Mouse (Mus musculus) activated CD4-positive, CD25-positive, alpha-beta regulatory T cell, adult 4 months (primary cell): ENCODE results near the gene Rabl6. TPM values are rescaled to one million over a fixed set of nuclear protein-coding genes. Genes with fewer than 3 reads are reported as not detected.
A peak's percentile ranks its signal among the peaks of the same experiment; 100 is the strongest.

Experiments used
- ATAC-seq: one replicate; pipeline ENCODE4 v1.8.0; 2017
- polyA plus RNA-seq, 2 experiments: library from polyadenylated mRNA; unstranded; fragments of 100-300 nt; shearing (Covaris generic); gene quantifications; one replicate each; pipeline ENCODE4 v1.2.1; 2017

The Rabl6 gene
- polyA plus RNA-seq, result 10 to 100 TPM; 16.1 to 19.8 TPM

DNA sequence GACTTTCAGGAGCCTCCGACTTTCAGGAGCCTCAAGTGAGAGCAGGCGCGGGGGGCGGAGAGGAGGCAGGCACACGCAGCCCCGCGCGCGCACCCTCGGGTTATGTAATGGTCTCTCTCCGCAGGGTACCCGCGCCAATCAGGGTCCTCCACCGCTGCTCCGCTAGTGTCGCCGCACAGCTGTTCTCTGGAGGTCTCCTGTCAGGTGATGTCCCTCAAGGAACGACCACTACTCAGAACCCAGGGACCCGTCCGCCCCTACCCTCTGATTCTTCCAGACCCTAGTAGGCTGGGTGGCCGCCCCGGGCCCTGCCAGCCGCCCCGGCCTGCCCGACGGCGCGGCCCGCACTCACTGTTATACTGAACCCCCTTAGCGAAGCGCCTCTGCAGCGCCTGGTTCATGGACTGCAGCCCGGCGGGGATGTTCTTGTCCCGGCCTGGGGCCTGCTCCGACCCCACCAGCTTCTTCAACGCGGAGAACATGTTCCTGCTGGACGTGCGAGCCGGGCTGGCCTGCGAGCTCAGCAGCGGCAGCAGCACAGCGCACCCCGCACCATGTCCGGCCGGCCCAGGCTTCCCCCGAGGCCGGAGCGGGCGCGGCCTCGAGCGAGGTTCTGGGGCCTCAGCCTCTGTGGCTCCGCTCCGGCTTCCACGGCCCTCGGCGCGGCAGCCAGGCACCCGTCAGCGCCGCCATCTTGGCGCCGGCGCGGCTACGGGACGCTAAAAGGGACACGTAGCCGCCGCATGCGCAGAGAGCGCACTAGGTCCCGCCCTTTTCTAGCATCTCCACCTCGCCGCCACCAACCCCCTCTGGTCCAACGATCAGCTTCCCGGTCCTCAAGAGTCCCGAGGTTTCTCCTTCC is at the start of gene Rabl6:
TSS of gene Rabl6 (minus strand) at position 761 of the 862 bp plus-strand sequence.
- peak; percentile 77 for ATAC-seq

- no peak for ATAC-seq
Observed at GRCm38 (mm10) chr2:25657652-25658051, 49.3 kb upstream of the Rabl6 start, which contains the start of gene Lcn5. Gene Lcn5, plus strand, starts transcription at chr2:25657952.

- no peak for ATAC-seq
Observed at GRCm38 (mm10) chr2:25657246-25657645, 48.9 kb upstream of the Rabl6 start.

- ATAC-seq, result no peak
Observed at GRCm38 (mm10) chr2:25656691-25657090, 48.4 kb upstream of the Rabl6 start.

GRCm38 (mm10) chr2:25654502-25654901 is 46.2 kb upstream of the Rabl6 start:
- ATAC-seq, result no peak

- ATAC-seq, result no peak
Observed at GRCm38 (mm10) chr2:25652902-25653301, 44.6 kb upstream of the Rabl6 start, which contains the start of gene Lcn8. Gene Lcn8, plus strand, starts transcription at chr2:25653120.

- ATAC-seq, result no peak
Observed at GRCm38 (mm10) chr2:25639890-25640289, 31.6 kb upstream of the Rabl6 start.

GRCm38 (mm10) chr2:25634046-25634445 is 25.7 kb upstream of the Rabl6 start:
- no peak for ATAC-seq

GRCm38 (mm10) chr2:25633616-25634015 is 25.3 kb upstream of the Rabl6 start:
- ATAC-seq, result no peak

GRCm38 (mm10) chr2:25628738-25629137 is 20.4 kb upstream of the Rabl6 start:
- ATAC-seq, result no peak

DNA sequence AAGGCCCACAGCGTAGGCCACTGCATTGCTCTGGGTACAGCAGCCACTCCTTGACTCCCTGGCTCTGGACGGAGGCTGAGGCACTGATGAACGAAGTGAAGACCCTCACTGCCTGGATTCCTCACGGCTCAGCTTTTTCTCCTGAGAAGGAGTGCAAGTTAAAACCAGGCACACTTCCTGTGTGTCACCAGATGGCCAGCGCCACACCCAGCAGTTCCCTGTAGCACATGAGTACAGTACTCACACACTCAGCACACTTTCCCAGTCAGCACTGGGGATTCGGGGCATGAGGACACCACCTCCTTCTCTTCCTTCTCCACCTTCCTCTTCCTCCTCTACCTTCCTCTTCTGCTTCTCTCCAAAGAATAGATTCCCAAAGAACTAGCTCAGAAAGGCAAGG is 19.5 kb upstream of the Rabl6 start, which contains the start of gene Fcna:
TSS of gene Fcna (minus strand) at position 220 of the 400 bp plus-strand sequence.
- no peak for ATAC-seq

- no peak for ATAC-seq
Observed at GRCm38 (mm10) chr2:25625986-25626385, 17.7 kb upstream of the Rabl6 start.

GRCm38 (mm10) chr2:25621229-25622200 is 13.2 kb upstream of the Rabl6 start, which contains the start of gene Tmem141:
Gene Tmem141, minus strand, starts transcription at chr2:25622005.
- ATAC-seq, result no peak

DNA sequence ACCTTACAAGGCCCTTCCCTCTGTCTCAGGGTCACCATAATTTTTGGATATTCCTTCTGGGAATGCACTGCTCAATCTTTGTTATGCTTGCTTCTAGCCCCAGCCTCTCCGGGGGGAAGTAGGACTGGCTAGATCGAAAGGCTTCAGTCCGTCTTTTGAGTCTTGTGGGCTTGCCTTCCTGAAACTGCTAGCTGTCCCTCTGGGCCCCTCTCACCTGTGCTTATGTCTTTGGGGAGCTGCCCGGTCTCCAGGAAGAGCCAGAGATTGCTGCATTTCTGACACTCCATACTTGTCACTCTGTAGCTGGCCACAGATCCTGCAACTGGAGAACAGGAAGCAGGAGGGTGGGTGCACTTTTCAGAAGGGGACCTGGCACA is 12.5 kb upstream of the Rabl6 start:
- ATAC-seq, result no peak

DNA sequence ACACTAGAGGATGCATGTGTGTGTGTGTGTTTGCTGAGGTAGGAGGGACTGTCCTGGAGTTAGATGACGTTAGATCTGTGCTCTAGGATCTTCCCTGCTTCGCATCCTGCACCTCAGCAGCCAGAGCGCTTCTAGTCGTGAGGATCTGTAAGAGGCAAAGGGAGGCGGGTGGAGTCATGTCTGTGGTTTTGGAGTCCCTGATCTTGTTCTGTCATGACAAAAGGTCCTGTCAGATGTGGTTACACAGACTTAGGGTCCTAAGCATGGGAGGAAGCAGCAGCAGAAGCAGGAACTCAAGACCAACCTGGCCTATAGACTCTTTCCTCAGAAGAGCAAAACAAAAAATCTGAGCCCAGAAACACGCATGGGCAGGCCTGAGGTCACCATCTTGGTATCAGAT is 12.1 kb upstream of the Rabl6 start:
- ATAC-seq, result peak; percentile 75

DNA sequence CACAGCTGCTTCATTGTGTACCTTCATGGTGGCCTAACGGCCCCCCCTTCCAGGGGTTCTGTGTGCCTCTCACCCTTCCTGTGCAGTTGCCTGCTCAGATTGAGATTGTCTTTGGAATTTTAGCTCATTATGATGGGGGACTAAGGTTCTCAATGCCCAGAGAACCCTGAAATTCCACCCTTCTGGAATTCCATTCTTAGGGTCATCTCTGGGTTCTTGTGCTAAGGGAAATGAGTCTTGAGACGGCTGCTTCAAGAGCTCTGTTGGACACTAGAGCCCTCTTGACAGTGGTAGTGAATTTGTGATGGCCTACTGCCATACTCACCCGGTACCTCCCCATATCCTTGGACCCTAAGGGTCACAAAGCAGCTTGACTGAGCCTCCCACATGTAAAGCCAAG is 9.3 kb upstream of the Rabl6 start, which contains the start of gene Ccdc183:
TSS of gene Ccdc183 (minus strand) at position 101 of the 400 bp plus-strand sequence.
- ATAC-seq, result no peak

- ATAC-seq, result no peak
Observed at GRCm38 (mm10) chr2:25616398-25616797, 8.1 kb upstream of the Rabl6 start.

DNA sequence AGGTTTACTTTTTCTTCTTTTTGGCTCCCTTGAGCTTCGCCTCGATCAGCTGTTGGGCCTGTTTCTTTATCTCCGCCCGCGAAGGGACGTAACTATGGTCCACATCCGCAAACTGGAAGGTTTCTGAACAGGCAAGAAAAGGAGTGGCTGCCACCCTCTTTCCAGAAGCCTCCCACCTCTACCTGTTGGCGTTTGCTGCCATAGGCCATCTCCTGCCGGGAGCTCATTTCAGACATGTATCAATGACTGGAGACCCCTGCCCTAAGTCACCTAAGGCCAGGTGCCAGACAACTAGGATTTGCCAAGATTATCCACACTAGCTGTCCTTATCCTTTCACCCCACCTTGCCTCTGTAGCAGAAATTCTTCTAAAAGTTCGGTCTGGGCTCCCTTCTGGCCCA is 350 bp upstream of the Rabl6 start:
- peak; percentile 38 for ATAC-seq

DNA sequence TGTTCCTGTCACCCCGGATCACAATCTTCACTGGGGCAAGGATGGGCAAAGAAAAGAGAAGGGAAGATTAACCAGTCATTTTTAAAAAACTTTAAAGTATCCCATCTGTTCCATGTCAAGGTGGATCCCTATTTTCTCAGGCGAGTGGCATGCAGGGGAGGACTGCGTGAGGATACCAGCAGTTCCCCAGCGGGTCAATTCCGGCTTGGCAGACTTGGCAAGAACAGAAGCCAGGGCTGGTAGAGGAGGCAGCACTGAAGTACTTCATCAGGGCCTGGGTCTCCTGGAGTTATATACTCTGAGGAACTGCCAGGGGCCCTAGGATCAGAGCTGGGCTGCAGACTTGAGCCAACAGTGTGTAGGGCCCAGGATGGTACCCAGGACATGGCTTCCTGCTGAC is 5.8 kb downstream of the Rabl6 start:
- no peak for ATAC-seq

- ATAC-seq, result no peak
Observed at GRCm38 (mm10) chr2:25600037-25600436, 8.3 kb downstream of the Rabl6 start.

DNA sequence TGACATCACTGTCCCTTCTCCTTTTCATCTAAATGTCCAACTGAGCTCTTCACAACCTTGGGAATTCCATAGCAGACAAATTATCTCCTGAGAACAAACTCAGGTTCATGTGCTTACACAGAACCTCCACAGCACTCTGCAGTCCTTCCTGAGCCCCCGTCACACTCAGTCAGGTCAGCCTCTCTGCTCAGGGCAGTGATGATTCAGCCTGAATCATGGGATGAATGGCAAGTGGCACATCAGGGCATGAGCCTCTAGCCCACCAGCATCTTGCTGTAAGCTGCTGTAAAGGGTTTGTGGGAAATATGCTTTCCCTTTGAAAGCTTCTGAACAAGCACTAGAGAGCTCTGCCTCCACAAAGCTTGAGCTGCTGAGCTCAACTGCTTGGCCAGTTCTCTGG is 9.6 kb downstream of the Rabl6 start:
- no peak for ATAC-seq

GRCm38 (mm10) chr2:25596765-25597510 is 11.4 kb downstream of the Rabl6 start:
- ATAC-seq, result no peak
